In the genomic region with DNA sequence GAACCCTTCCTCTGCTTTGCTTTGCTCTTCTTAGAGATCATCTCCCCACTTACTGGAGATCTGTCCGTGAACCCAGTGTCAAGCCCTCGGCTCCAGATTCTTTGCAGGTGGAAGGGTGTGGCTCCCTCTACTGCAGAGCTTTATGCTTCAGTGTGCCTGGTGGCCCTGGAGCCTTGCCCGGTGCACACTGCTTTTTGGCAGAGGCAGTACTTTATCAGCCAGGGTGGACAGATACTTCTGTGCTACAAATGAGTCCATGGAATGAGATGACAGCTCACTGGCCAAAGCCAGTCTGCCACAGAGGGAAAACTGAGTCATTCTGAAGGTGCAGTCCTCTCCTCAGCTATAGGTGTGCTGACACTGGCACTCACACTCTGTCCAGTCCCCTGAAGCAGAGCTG, we compare ENCODE assay signal across 11 mouse cellular contexts.
DNase-seq lines count a peak whose midpoint lies in the region; ATAC-seq lines count a peak whose summit lies in the region.
"Had no signal": no experiment of that assay in that cellular context is flagged by ENCODE, and none has a peak within 500 bp of the region (broad histone marks: within the 10 kb centered on the region; RNA-seq: fewer than 3 reads in every experiment).

No protein-coding gene starts in this region.

- no peak overlapping the region for H3K9ac ChIP-seq in forebrain, embryonic 15.5 days (replicated peaks)
- H3K9ac ChIP-seq: forebrain, embryonic 12.5 days; hindbrain, embryonic 13.5 days had no signal

- H3K27me3 ChIP-seq in forebrain, embryonic 15.5 days, result no peaks in the 10 kb centered on the region
- H3K27me3 ChIP-seq: forebrain, embryonic 12.5 days; hindbrain, embryonic 13.5 days had no signal

- intact Hi-C loops in left cerebral cortex, postnatal 4 days (cut with DNase I), result no loop called here
- intact Hi-C loops in gastrocnemius, postnatal 14 days (cut with DNase I; ENCODE audit: low total_unique reads), result no loop called here

- no peaks in the 10 kb centered on the region for H3K9me3 ChIP-seq in forebrain, embryonic 15.5 days
- H3K9me3 ChIP-seq: forebrain, embryonic 12.5 days; hindbrain, embryonic 13.5 days had no signal

- ATAC-seq in forebrain, embryonic 15.5 days (replicated peaks), result no peak

- H3K4me2 ChIP-seq in forebrain, embryonic 15.5 days (replicated peaks), result no peak overlapping the region
- H3K4me2 ChIP-seq: forebrain, embryonic 12.5 days; hindbrain, embryonic 13.5 days had no signal

- no peak overlapping the region for H3K27ac ChIP-seq in forebrain, embryonic 15.5 days (replicated peaks)
- H3K27ac ChIP-seq: forebrain, embryonic 12.5 days; hindbrain, embryonic 13.5 days had no signal

- no peak overlapping the region for H3K4me3 ChIP-seq in forebrain, embryonic 15.5 days
- H3K4me3 ChIP-seq: forebrain, embryonic 12.5 days; hindbrain, embryonic 13.5 days had no signal

- WGBS in forebrain, embryonic 15.5 days, result 67% methylated on average over 3 of the region's 3 CpGs

- H3K4me1 ChIP-seq in forebrain, embryonic 15.5 days, result peaks cover 37% of the 10 kb centered on the region

- DNase-seq in left cerebral cortex, postnatal 4 days, result peak; percentile 81
- DNase-seq in left cerebral cortex, adult 18-20 months (ENCODE audit: low spot score in 2 of 2), result no peak
- peak; percentile 88 for DNase-seq in brain, adult 2 months (ENCODE audit: low read depth, low spot score)
- DNase-seq in gastrocnemius, postnatal 14 days, result peak; percentile 38
- DNase-seq in skeletal muscle tissue, adult 2 months (ENCODE audit: low read depth, low spot score), result peak; percentile 32
- no peak for DNase-seq in spleen, postnatal 14 days (ENCODE audit: low spot score in 2 of 2)
- DNase-seq: embryo, embryonic 11 days; right cerebral cortex, adult 18-20 months had no signal

- no peaks in the 10 kb centered on the region for H3K36me3 ChIP-seq in forebrain, embryonic 15.5 days
- H3K36me3 ChIP-seq: forebrain, embryonic 12.5 days; hindbrain, embryonic 13.5 days had no signal

Comparison
In these comparisons a context has a peak if more than half of its experiments do, and no peak if none do; other contexts are left out.
1. DNase-seq: peak in left cerebral cortex, postnatal 4 days (single experiment), brain, adult 2 months (single experiment), gastrocnemius, postnatal 14 days (single experiment) and skeletal muscle tissue, adult 2 months (single experiment); none in left cerebral cortex, adult 18-20 months (0 of 2) and spleen, postnatal 14 days (0 of 2).